Mouse (Mus musculus) heart, adult 2 months (tissue): ENCODE data around the gene Arl5c.

Experiments
- CTCF ChIP-seq: fragments of 200-600 bp; IDR thresholded peaks from 2 replicates; pipeline ENCODE4 v1.8.1; 2022; ENCODE audit warnings: antibody characterized with exemption, mild to moderate bottlenecking, moderate library complexity
- POLR2A ChIP-seq: fragments of 200-500 bp; IDR thresholded peaks from 2 replicates; pipeline ENCODE4 v1.6.1; 2011; ENCODE audit warnings: mild to moderate bottlenecking, low read depth, low read length, control low read depth; ENCODE audit not compliant: insufficient read depth

DNA sequence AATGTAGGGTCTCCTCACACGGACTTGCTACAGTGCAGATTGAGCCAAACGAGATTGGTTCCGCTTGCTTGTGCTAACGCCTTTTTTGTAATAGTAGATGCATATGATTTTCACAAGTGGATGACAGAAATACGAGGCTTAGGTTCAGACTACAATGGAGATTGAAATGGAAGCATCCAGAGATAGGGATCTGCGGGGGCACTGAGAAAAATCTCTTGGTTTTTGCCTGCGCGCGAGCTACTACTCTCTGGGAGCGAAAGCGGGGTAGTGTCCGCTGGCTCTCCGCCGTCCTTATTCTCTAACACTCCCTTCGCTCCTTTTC is 30.2 kb upstream of the Arl5c start:
- TF ChIP-seq CTCF (no peak), POLR2A (no peak)
